Mouse (Mus musculus): ENCODE data around the gene Hbq1a. TPM values are rescaled to one million over a fixed set of nuclear protein-coding genes. Genes with fewer than 3 reads are reported as not detected.
A peak's percentile ranks its signal among the peaks of the same experiment; 100 is the strongest.
"Not testable (repeated sequence)": the region's sequence is repeated elsewhere in the genome, so short reads cannot be mapped to it uniquely, and the experiment has no call there.

Gene Hbq1a
- polyA plus RNA-seq (2012) = 0.09 and 1.1 TPM in 2 replicates

- peaks cover 47% of the 10 kb centered on the region for H3K4me1 ChIP-seq (ENCODE audit: control insufficient read depth)
- H3K4me3 ChIP-seq (replicated peaks) = peak within 1 kb of the TSS; percentile 67
- peaks cover 16% of the 10 kb centered on the region for H3K27me3 ChIP-seq (ENCODE audit: control insufficient read depth)
Measured at GRCm38 (mm10) chr11:32299865-32300264, at the start of gene Hbq1a. TSS of gene Hbq1a (plus strand) at chr11:32300069.

GRCm38 (mm10) chr11:32250880-32251763, 48.7 kb upstream of the Hbq1a start:
- no peaks in the 10 kb centered on the region for H3K27me3 ChIP-seq (ENCODE audit: control insufficient read depth)
- peaks cover 100% of the 10 kb centered on the region for H3K4me1 ChIP-seq (ENCODE audit: control insufficient read depth)
- TF ChIP-seq GATA1 (IDR thresholded peaks at IDR 0.05; ENCODE audit: low read length) (peak; percentile 96), TAL1 (IDR thresholded peaks at IDR 0.05; ENCODE audit: low read length) (peak; percentile 97)
- H3K9me3 ChIP-seq (ENCODE audit: control insufficient read depth, low read length) = no peaks in the 10 kb centered on the region
- peak overlapping the region; percentile 30 for H3K4me3 ChIP-seq (replicated peaks)
- peaks cover 99% of the 10 kb centered on the region for H3K36me3 ChIP-seq (ENCODE audit: control insufficient read depth)

More at GRCm38 (mm10) chr11:32299865-32300264, at the start of gene Hbq1a:
- H3K36me3 ChIP-seq (ENCODE audit: control insufficient read depth) = peaks cover 59% of the 10 kb centered on the region
- H3K9me3 ChIP-seq (ENCODE audit: control insufficient read depth, low read length) = not testable (repeated sequence)

- Histone ChIP-seq H3K4me3 (replicated peaks) (no peak overlapping the region), H3K27me3 (ENCODE audit: control insufficient read depth) (no peaks in the 10 kb centered on the region), H3K9me3 (ENCODE audit: control insufficient read depth, low read length) (no peaks in the 10 kb centered on the region), H3K4me1 (ENCODE audit: control insufficient read depth) (peaks cover 99% of the 10 kb centered on the region), H3K36me3 (ENCODE audit: control insufficient read depth) (peaks cover 95% of the 10 kb centered on the region)
- TF ChIP-seq GATA1 (IDR thresholded peaks at IDR 0.05; ENCODE audit: low read length) (no peak), TAL1 (IDR thresholded peaks at IDR 0.05; ENCODE audit: low read length) (no peak)
Measured at GRCm38 (mm10) chr11:32253121-32253520, 46.7 kb upstream of the Hbq1a start.

DNA sequence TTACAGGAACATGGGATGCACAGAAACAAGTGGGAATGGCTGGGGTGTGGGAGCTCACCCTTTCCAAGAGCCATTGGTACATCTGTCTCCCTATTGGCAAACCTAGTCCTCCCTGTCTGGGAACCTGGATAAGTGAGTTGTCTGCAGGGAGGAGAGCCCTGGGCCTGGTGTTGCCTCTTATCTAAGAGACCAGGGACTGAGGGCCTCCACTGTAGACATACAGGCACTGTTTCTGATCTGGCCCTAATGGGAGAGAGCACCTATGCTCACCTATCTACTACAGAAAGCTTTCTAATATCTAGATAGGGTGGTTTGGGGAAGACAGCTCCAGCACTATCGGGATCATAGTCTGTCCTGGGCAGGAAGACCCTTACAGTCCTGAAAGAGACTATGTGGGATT, 43.7 kb upstream of the Hbq1a start:
- Histone ChIP-seq H3K4me3 (replicated peaks) (peak overlapping the region; percentile 36), H3K4me1 (ENCODE audit: control insufficient read depth) (peaks cover 95% of the 10 kb centered on the region), H3K9me3 (ENCODE audit: control insufficient read depth, low read length) (no peaks in the 10 kb centered on the region), H3K36me3 (ENCODE audit: control insufficient read depth) (peaks cover 93% of the 10 kb centered on the region), H3K27me3 (ENCODE audit: control insufficient read depth) (no peaks in the 10 kb centered on the region)
- peak; percentile 90 for TF ChIP-seq GATA1 (IDR thresholded peaks at IDR 0.05; ENCODE audit: low read length)
- peak; percentile 96 for TF ChIP-seq TAL1 (IDR thresholded peaks at IDR 0.05; ENCODE audit: low read length)

- no peaks in the 10 kb centered on the region for H3K27me3 ChIP-seq (ENCODE audit: control insufficient read depth)
- H3K36me3 ChIP-seq (ENCODE audit: control insufficient read depth) = peaks cover 93% of the 10 kb centered on the region
- no peak for TF ChIP-seq GATA1 (IDR thresholded peaks at IDR 0.05; ENCODE audit: low read length)
- no peak for TF ChIP-seq TAL1 (IDR thresholded peaks at IDR 0.05; ENCODE audit: low read length)
- H3K4me1 ChIP-seq (ENCODE audit: control insufficient read depth) = peaks cover 94% of the 10 kb centered on the region
- peak overlapping the region; percentile 36 for H3K4me3 ChIP-seq (replicated peaks)
- no peaks in the 10 kb centered on the region for H3K9me3 ChIP-seq (ENCODE audit: control insufficient read depth, low read length)
Measured at GRCm38 (mm10) chr11:32256566-32256965, 43.3 kb upstream of the Hbq1a start.

GRCm38 (mm10) chr11:32262674-32263415, 37.0 kb upstream of the Hbq1a start:
- peaks cover 95% of the 10 kb centered on the region for H3K4me1 ChIP-seq (ENCODE audit: control insufficient read depth)
- H3K36me3 ChIP-seq (ENCODE audit: control insufficient read depth) = peaks cover 86% of the 10 kb centered on the region
- no peak overlapping the region for H3K4me3 ChIP-seq (replicated peaks)
- TF ChIP-seq TAL1 (IDR thresholded peaks at IDR 0.05; ENCODE audit: low read length) = no peak
- no peak for TF ChIP-seq GATA1 (IDR thresholded peaks at IDR 0.05; ENCODE audit: low read length)
- H3K9me3 ChIP-seq (ENCODE audit: control insufficient read depth, low read length) = no peaks in the 10 kb centered on the region
- no peaks in the 10 kb centered on the region for H3K27me3 ChIP-seq (ENCODE audit: control insufficient read depth)

- Histone ChIP-seq H3K27me3 (ENCODE audit: control insufficient read depth) (no peaks in the 10 kb centered on the region), H3K4me1 (ENCODE audit: control insufficient read depth) (peaks cover 98% of the 10 kb centered on the region), H3K9me3 (ENCODE audit: control insufficient read depth, low read length) (no peaks in the 10 kb centered on the region), H3K4me3 (replicated peaks) (peak overlapping the region; percentile 21), H3K36me3 (ENCODE audit: control insufficient read depth) (peaks cover 75% of the 10 kb centered on the region)
- TF ChIP-seq TAL1 (IDR thresholded peaks at IDR 0.05; ENCODE audit: low read length) = peak; percentile 87
- peak; percentile 86 for TF ChIP-seq GATA1 (IDR thresholded peaks at IDR 0.05; ENCODE audit: low read length)
Measured at GRCm38 (mm10) chr11:32265117-32265738, 34.6 kb upstream of the Hbq1a start.

DNA sequence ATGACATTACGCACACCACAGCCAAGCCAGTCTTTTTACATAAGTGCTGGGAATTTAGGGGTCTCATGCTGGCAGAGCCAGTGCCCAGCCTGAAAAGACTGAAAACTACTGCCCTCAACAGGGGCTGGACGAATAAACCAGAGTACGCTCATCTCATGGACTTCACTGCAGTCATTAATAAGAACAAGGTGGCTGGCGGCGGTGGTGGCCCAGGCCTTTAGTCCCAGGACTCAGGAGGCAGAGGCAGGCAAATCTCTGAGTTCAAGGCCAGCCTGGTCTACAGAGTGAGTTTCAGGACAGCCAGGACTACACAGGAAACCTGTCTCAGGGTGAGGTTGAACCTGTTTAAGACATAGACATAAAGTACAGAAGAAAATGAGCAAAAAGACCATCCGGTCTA, 33.7 kb upstream of the Hbq1a start:
- Histone ChIP-seq H3K27me3 (ENCODE audit: control insufficient read depth) (no peaks in the 10 kb centered on the region), H3K4me3 (replicated peaks) (peak overlapping the region; percentile 43), H3K4me1 (ENCODE audit: control insufficient read depth) (peaks cover 97% of the 10 kb centered on the region), H3K36me3 (ENCODE audit: control insufficient read depth) (peaks cover 70% of the 10 kb centered on the region), H3K9me3 (ENCODE audit: control insufficient read depth, low read length) (no peaks in the 10 kb centered on the region)
- TF ChIP-seq GATA1 (IDR thresholded peaks at IDR 0.05; ENCODE audit: low read length) = no peak
- no peak for TF ChIP-seq TAL1 (IDR thresholded peaks at IDR 0.05; ENCODE audit: low read length)

GRCm38 (mm10) chr11:32266776-32267175, 33.1 kb upstream of the Hbq1a start:
- Histone ChIP-seq H3K27me3 (ENCODE audit: control insufficient read depth) (no peaks in the 10 kb centered on the region), H3K4me3 (replicated peaks) (peak overlapping the region; percentile 83), H3K9me3 (ENCODE audit: control insufficient read depth, low read length) (no peaks in the 10 kb centered on the region), H3K4me1 (ENCODE audit: control insufficient read depth) (peaks cover 98% of the 10 kb centered on the region), H3K36me3 (ENCODE audit: control insufficient read depth) (peaks cover 70% of the 10 kb centered on the region)
- TF ChIP-seq TAL1 (IDR thresholded peaks at IDR 0.05; ENCODE audit: low read length) (no peak), GATA1 (IDR thresholded peaks at IDR 0.05; ENCODE audit: low read length) (no peak)

Measured in erythroblast, embryonic 14.5 days (primary cell).